Mouse (Mus musculus) E14TG2a.4 (cell line): ENCODE results near the gene Tuba3a.

ENCODE experiments used
- CTCF ChIP-seq: conservative IDR thresholded peaks from 2 replicates; pipeline ENCODE4 v1.5.1; 2014; ENCODE audit warnings: low read length
- NANOG ChIP-seq: IDR thresholded peaks from 2 replicates; pipeline ENCODE4 v1.6.1; 2014; ENCODE audit warnings: borderline replicate concordance, low read length, mixed read lengths
- POU5F1 ChIP-seq: IDR thresholded peaks from 2 replicates; pipeline ENCODE4 v1.6.1; 2014; ENCODE audit warnings: low read length, borderline replicate concordance

GRCm38 (mm10) chr6:125325337-125325736 lies 39.5 kb upstream of the Tuba3a start:
- TF ChIP-seq CTCF (no peak), POU5F1 (no peak), NANOG (no peak)
